Mouse (Mus musculus): Measurements from ENCODE around the gene Grm3.

Grm3 gene

DNA sequence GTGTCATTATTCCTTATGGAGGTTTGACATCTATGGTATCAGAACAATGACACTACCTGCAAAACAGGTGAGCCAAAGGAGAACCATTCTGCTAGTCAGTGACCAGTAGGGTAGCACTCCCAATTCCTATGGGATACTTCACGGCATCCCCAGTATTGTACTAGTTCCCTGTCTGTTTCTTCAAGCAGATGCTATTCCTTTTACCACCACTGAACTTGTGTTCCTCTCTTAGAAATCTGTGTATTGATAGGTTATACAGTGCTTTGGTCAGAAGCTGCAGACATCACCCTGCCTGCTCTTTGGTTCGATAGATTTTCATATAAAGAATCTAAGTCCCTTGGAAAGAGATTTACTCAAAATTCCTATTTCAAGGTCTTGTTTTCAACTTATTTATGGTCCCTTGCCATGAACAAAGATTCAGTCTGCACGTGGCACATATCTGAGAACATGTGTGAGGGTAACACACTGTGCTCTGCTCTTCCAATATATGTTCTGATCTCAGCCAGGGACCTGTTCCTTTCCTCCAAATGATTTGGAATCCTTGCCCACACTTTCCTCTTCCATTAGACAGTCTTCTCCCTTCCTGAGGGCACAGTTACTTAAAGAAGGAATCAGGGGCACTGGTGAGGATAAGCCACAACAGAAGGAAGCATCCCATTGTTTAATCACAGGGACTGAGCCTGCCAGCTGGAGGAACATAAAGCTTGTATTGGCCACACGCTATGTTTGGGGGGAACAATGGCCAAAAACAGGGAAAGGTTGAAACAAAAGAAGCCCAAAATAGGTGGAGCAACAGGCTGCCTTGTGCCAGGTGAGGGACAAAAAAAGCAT lies 102.5 kb downstream of the Grm3 start:
- DNase-seq, result no peak

DNA sequence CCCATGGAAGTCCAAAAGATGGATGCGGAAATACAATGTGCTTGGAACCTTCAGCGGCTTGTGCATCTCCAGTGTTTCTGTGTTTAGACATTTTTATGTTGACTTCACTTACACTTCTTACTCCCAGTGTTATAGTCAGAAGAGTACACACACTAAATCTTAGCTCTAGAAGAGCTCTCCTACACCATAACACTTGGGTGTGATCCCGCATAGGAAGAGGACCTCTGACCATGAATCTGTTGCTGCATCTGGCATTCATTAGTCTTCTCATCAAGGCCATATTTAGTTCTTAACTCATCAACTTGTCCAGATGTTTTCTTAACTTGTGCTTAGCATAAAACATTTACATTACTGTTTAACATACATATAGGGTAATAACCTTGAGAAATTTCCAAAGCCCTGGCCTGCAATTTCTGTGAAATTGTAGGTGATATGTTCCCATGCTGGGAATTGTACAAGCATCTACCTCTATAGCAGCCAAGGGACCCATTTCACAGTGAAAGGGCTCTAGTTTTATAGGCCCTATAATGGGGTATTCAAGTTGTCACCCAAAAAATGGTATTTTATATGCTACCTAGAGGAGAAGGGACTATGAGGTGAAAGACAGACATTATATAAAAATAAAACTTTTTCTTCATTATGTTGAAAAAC lies 103.4 kb downstream of the Grm3 start:
- DNase-seq, result no peak

DNA sequence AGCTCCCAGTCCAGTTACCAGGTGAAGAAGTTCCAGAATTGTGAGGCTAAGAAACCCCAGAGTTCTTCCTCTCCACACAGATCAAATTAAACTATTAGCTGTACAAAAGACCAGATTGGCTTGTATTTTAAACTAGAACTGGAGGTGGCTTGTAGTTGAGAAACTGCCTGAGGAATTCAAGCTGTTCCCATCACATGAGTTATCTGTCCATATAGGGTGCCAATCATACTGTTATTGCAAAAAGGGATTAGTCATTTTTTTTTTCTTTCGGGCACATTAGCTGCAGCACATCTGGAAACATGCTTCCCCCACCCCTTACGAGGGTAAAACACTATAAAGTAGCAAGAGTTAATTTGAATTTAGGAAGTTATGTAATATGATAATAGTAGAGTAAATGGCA lies 145.9 kb downstream of the Grm3 start:
- no peak for DNase-seq

DNA sequence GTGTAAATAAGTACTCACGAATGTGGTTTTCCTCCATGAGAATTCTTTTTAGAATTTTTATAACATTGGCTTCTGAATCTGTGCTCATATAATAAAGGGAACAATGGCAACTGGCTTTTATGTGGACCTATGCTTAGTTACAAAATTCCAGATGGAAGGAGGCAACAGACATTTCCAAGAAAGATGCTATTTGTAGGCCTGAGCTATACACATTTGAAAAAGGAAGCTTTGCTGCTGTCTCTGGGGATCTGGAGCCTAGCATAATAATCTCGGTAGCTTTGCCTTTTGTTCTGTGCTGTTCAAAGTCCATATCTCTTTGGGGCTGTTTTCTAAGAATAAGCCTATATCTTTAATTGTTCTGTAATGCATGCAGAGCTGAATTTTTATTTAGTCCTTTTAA lies 146.4 kb downstream of the Grm3 start:
- DNase-seq, result no peak

DNA sequence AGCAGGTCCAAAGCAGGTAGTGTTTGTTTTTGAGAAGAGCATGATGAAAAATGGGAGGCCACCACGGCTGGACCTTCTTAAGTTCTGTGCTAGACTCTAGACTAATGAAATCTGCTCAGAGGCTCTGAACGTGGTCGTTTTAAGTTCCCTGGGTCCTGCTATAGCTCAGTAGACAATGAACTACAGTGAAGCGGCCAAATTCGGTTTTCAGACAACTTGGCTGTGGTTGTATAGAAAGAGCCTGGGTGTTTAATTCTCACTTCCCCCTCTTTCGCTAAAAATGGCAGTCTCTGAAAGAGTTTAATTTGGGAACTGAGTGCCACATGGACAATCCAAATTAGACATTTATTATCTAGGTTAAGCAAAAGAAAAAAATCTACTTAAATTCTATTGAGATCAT lies 154.0 kb downstream of the Grm3 start:
- no peak for DNase-seq

DNA sequence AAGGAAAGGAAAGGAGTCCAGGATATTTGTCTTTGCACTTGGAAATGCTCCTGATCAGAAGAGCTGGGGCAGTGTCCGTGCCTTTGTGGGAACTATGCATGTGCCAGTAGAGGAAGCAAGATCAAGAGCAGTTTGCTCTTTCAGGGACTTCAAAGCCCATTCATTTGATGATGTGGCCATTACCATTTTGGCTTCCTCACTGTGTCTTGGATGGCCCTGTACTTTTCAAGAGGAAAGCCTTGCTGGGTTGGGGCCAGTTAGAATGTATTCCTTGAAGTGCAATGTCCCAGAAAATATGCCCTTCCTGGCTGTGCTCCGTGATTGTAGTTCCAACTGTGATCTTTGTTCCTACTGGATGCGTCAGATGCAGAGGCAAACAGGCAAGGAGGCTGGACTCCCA lies 167.3 kb downstream of the Grm3 start:
- DNase-seq, result no peak

DNA sequence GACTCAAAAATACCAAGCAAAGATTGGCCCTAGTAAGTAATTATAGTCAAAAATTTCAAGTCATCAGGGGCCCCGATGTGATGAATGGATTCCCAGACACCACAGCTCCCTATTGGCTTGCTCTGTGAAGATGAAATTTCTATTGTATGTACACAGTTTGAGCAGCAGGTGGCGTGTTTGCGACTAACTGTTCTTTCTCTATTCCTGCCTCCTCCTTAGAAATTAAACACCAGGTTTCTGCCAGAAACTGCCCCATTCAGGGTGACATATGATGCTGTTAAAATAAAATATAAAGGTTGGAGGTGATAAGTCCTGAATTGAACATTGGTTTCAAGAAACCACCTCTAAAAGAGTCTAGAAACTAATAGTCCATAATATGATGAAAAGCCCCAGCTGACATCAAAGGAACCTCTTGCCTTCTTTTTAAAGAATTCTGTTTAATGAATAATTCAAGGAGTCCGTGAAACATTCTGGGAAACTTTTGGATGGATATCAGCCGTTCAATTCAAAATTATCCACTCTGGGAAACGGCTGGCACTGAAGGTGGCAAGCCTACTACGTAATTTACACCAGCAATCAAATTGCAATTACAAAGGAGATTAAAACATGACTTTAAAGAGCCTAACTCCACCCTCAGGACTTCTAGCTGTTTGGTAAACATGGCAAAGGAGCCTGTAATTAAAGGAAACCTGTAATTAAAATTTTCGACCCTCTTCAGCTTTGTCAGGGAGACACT lies 184.0 kb downstream of the Grm3 start:
- DNase-seq, result peak; percentile 48

DNA sequence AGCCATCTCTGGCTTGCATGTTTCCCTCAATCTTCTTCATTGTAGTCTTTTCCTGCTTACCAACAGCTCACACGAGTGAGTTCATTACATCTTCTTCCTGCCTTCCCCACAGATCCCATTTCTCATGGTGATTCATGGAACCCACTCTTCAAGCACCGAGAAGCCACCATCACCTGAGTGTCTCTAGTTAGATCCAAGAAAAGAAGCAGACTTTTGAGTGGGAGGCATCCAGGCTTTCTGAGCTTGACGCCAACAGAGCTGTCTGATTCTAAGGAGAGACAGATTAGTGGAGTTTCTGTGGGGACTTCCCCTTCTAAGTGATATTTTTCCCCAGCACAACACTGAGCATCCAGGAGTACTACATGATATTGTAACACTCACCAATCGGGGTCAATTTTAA lies 199.5 kb downstream of the Grm3 start:
- DNase-seq, result no peak

DNA sequence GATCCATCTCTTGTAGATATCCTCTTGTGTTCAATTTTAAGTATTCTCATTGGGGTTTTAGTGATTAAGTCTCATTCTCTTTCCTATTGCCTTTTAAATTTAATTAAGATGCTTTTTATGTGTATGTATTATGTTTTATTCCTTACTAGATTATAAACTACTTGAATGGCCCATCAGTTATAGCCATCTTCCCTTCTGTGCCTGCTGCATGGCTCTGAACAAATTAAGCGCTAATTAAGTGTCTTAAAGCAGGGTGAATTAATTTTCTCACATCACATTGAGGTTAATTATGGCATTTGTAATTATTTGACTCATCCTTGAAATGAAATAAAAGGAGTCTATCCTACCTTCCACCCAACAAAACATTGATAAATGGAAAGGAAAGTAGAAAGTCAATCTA lies 213.9 kb downstream of the Grm3 start:
- no peak for DNase-seq

DNA sequence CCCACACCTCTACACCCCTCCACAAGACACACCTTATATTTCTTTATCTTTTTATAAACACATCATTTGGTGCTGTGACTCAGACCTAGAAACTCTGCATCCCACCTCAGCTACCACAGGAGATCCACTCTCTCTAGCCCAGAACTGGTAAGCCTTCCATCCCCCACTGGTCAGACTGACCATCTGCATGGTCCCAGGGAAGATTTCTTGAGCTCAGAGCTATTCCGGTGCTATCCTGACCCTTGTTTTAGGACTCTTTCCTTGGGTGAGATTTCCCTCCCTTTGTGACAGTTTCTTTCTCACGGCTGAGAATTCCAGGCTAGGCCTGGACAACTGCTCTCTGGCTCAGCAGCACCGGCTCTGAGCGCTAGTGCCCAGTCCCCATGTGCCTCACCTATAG lies 227.7 kb downstream of the Grm3 start:
- DNase-seq, result no peak

DNA sequence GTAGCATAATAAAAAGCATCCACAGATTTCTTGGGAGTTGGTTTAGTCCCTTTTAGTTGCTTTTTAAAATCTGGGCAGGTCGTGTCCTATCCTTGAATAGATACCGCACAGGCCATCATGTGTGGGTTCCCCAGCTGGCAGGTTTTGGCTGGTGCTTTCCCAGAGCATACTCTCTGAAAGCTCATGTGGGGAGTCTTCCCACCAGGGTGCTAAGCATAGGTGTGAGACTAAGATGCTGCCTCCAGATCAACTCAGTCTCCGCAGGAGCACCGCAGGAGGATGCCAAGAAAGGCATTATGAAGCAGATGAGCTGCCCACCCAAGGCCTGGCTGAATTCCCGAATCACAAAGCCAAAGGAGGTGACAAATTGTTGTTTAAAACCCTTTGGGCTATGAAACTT lies 229.5 kb downstream of the Grm3 start:
- peak; percentile 25 for DNase-seq

DNA sequence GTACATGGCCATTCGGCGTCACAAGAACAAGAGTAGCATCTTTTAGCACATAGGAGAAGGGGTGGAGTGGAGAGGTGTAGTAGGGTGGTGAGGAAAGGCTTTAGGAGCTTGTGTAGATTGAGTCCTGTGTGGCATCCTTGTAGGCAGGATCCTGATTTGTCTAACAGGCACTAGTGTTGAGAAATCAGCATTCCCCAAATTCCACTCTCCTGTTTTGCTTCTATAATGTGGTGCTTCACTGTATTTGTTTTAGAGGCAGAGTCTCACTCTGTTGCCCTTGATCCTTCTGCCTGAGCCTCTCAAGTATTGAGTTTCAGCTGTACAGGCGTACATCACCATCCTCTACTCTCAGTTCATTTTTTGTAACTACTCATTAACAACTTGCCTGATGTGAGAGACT lies 247.4 kb downstream of the Grm3 start:
- no peak for DNase-seq

DNA sequence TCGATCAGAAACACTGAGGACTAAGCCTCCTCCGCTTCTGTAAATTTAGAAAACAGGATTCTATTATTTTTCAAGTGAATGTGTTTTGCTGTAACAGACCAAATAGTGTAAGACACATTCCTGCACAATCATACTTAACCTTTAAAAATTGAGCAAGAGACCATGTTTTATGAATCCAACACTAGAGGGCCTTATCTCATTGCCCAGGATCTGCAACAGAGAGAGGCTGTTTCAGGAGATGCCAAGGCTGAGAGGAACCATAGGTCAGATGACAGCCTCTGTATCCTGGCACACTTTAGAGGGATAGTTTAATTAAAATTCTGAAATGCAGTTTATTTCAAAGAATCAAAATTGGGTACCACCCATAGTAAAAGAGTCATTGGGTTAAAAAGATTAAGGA lies 271.7 kb downstream of the Grm3 start:
- no peak for DNase-seq

DNA sequence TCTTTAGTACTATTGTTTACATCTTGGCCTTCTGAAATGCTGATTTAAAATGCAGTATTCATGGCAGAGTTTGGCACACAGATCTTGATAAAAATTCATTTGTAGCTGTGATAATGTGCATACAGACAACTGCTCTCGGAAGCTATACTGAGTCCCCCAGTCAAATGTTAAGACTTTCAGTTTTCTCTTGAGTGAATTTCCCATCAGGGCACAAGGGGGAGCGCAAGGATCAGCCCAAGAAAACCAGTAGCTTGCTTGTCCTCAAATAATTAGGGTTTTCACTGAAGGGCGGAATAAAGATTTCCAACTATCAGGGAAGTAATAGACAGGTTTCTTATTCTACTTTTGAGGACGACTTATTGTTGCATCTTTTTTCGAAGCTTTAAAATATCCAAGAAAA lies 275.4 kb downstream of the Grm3 start:
- peak; percentile 27 for DNase-seq

DNA sequence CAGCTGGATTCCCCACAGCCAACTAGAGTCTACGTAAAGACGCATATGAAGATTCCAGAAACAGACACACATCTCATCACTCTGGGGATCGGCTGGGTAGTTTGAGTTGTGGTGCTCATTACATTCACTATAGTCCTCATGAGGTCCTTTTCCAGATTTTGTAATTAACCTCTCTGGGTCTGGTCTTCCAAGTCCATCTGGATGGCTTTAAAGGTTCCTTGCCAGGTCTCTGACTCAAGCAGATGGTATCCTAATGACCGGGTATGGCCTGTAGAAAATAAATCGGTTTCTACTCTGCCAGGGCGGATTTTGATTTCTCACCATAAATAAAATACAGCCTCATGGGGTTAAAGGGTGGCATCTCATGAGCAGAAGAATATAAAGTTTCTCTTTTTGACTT lies 276.0 kb downstream of the Grm3 start:
- no peak for DNase-seq

DNA sequence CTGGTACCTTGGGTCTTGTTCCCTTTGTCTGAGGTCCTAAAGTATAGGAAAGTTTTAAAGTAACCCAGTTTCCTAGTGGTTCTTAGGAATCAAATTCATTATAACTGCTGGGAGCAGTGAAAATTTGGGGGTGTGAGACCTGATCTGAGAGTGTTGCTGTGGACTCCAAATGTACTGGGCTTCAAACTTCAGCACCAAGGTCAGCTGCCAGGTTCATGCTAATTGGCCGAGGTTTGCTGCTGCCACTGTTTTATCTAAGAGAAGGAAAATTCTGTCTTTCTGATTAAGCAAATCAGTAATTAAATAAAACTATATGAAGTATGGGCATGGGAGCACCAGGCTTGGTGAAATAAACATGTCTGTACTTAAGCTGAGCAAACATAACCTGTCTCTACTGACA lies 278.8 kb downstream of the Grm3 start:
- no peak for DNase-seq
